Mouse (Mus musculus): ENCODE measurements around the gene Nags. TPM values are rescaled to one million over a fixed set of nuclear protein-coding genes. Genes with fewer than 3 reads are reported as not detected.
A peak's percentile ranks its signal among the peaks of the same experiment; 100 is the strongest.
"Not testable (repeated sequence)": the region's sequence is repeated elsewhere in the genome, so short reads cannot be mapped to it uniquely, and the experiment has no call there.

Gene Nags
- total RNA-seq, 2 experiments from 2014 or later = 0.20 TPM; not detected in 1

- DNase-seq (ENCODE audit: extremely low spot score in 1 of 2, low spot score in 2 of 2) = no peak
- intact Hi-C loops (cut with DNase I) = no loop called here
These were observed 2.1 kb downstream of the Nags start for GRCm38 (mm10) chr11:102147213-102147989.

- intact Hi-C loops (cut with DNase I) = loop anchor here (5.0 kb wide), 1 partner anchor 111 kb away; the partner anchor contains the start of gene Asb16
- DNase-seq (ENCODE audit: extremely low spot score in 1 of 2, low spot score in 2 of 2) = peak; percentile 93
These were observed 10.9 kb downstream of the Nags start, which contains the start of gene Tmem101 for GRCm38 (mm10) chr11:102156039-102156785. Tmem101 (minus strand) TSS chr11:102156404.

- no peak for DNase-seq (ENCODE audit: extremely low spot score in 1 of 2, low spot score in 2 of 2)
- intact Hi-C loops (cut with DNase I) = loop anchor here (5.0 kb wide), 1 partner anchor 111 kb away; the partner anchor contains the start of gene Asb16
These were observed 11.4 kb downstream of the Nags start for GRCm38 (mm10) chr11:102156786-102157089.

GRCm38 (mm10) chr11:102158024-102158423 lies 12.7 kb downstream of the Nags start:
- not testable (repeated sequence) for DNase-seq (ENCODE audit: extremely low spot score in 1 of 2, low spot score in 2 of 2)
- intact Hi-C loops (cut with DNase I) = loop anchor here (5.0 kb wide), 1 partner anchor 109 kb away; the partner anchor contains the start of gene Asb16

GRCm38 (mm10) chr11:102159781-102160180 lies 14.5 kb downstream of the Nags start:
- DNase-seq (ENCODE audit: extremely low spot score in 1 of 2, low spot score in 2 of 2) = no peak
- intact Hi-C loops (cut with DNase I) = loop anchor here (5.0 kb wide), 1 partner anchor 108 kb away; the partner anchor contains the start of gene Asb16

GRCm38 (mm10) chr11:102165971-102166722 lies 20.8 kb downstream of the Nags start:
- intact Hi-C loops (cut with DNase I) = no loop called here
- DNase-seq (ENCODE audit: extremely low spot score in 1 of 2, low spot score in 2 of 2) = no peak

- intact Hi-C loops (cut with DNase I) = no loop called here
These were observed 22.2 kb downstream of the Nags start for GRCm38 (mm10) chr11:102167539-102167938.

GRCm38 (mm10) chr11:102168689-102169088 lies 23.4 kb downstream of the Nags start:
- intact Hi-C loops (cut with DNase I) = no loop called here
- DNase-seq (ENCODE audit: extremely low spot score in 1 of 2, low spot score in 2 of 2) = no peak

More at GRCm38 (mm10) chr11:102167539-102167938, 22.2 kb downstream of the Nags start:
- no peak for DNase-seq (ENCODE audit: extremely low spot score in 1 of 2, low spot score in 2 of 2)

GRCm38 (mm10) chr11:102179836-102180235 lies 34.5 kb downstream of the Nags start:
- intact Hi-C loops (cut with DNase I) = no loop called here
- no peak for DNase-seq (ENCODE audit: extremely low spot score in 1 of 2, low spot score in 2 of 2)

- intact Hi-C loops (cut with DNase I) = no loop called here
- no peak for DNase-seq (ENCODE audit: extremely low spot score in 1 of 2, low spot score in 2 of 2)
These were observed 38.9 kb downstream of the Nags start for GRCm38 (mm10) chr11:102184253-102184645.

GRCm38 (mm10) chr11:102184646-102185495 lies 39.6 kb downstream of the Nags start, which contains the start of gene Lsm12:
Lsm12 (minus strand) TSS chr11:102185296.
- intact Hi-C loops (cut with DNase I) = no loop called here
- DNase-seq (ENCODE audit: extremely low spot score in 1 of 2, low spot score in 2 of 2) = peak; percentile 89 to 97

- intact Hi-C loops (cut with DNase I) = no loop called here
These were observed 40.4 kb downstream of the Nags start for GRCm38 (mm10) chr11:102185677-102186076.

GRCm38 (mm10) chr11:102186235-102186634 lies 40.9 kb downstream of the Nags start:
- DNase-seq (ENCODE audit: extremely low spot score in 1 of 2, low spot score in 2 of 2) = no peak
- intact Hi-C loops (cut with DNase I) = no loop called here

More at GRCm38 (mm10) chr11:102185677-102186076, 40.4 kb downstream of the Nags start:
- no peak for DNase-seq (ENCODE audit: extremely low spot score in 1 of 2, low spot score in 2 of 2)

GRCm38 (mm10) chr11:102188980-102189379 lies 43.7 kb downstream of the Nags start:
- no peak for DNase-seq (ENCODE audit: extremely low spot score in 1 of 2, low spot score in 2 of 2)
- intact Hi-C loops (cut with DNase I) = no loop called here

- peak; percentile 91 to 93 for DNase-seq (ENCODE audit: extremely low spot score in 1 of 2, low spot score in 2 of 2)
- intact Hi-C loops (cut with DNase I) = no loop called here
These were observed 44.4 kb downstream of the Nags start, which contains the start of gene G6pc3 for GRCm38 (mm10) chr11:102189461-102190436. G6pc3 (plus strand) TSS chr11:102189620.

GRCm38 (mm10) chr11:102190848-102191247 lies 45.5 kb downstream of the Nags start:
- intact Hi-C loops (cut with DNase I) = no loop called here
- no peak for DNase-seq (ENCODE audit: extremely low spot score in 1 of 2, low spot score in 2 of 2)

All from left cerebral cortex, postnatal 10 days (tissue).